Mouse (Mus musculus): ENCODE measurements around the gene Evi5. TPM values are rescaled to one million over a fixed set of nuclear protein-coding genes. Genes with fewer than 3 reads are reported as not detected.

The Evi5 gene
- polyA plus RNA-seq, 1 experiment from 2014 or later = 67.3 TPM

DNA sequence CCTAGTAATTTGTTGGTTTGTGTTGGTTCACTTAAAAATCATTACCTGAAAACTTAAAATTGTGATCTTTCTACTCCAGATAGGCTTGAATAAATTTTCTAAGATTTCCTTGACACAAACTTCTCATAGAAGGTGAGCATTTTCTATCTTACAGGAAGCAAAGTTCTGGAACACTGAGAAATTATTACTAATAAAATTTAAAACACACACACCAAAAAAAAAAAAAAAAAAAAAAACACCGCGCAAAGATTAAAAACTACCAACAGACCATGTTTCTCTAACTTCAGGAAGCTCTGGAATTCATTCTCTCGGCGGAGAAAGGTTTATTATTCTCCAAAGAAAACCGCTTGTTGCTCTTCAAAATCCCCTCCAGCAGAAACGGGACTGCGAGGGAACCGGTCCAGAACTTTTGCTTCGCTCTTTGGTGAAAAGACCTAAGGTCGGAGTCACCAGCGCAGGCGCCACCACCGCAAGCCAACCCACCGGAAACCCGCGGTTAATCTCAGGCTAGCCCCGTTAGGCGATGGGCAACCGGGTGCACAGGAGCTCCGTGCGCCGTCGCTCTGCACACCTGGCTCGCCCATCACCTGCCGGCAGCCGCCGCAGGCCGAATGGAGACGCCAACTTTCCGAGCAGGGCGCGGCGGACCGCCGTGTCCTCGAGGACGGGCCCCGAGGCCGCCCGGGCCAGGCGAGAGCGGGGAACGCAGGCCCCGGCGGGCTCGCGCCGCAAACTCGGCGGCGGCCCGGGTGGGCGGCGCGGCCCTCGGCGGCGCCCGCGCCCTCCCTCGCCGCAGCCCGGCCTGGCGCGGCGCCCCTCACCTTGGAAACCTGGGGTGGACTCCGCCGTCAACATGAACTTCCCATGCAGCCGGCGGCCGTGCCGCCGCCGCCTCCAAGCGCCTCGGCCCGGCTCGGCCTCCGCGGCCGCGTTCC, 6.7 kb downstream of the Evi5 start:
- H3K36me3 ChIP-seq = no peaks in the 10 kb centered on the region
- peak overlapping the region; percentile 87 for H3K9ac ChIP-seq
- peak overlapping the region; percentile 77 for H3K4me3 ChIP-seq
- H3K27me3 ChIP-seq = no peaks in the 10 kb centered on the region
- peak overlapping the region; percentile 72 for H3K4me2 ChIP-seq
- under 1% methylated on average over 82 of the region's 82 CpGs for WGBS
- peak overlapping the region; percentile 96 for H3K27ac ChIP-seq
- peak; percentile 71 for ATAC-seq (ENCODE audit: borderline replicate concordance, extremely low read depth, low FRiP score, low TSS enrichment)
- H3K4me1 ChIP-seq = peaks cover 6% of the 10 kb centered on the region; the same call in 1 of the 2 replicates
- no peaks in the 10 kb centered on the region for H3K9me3 ChIP-seq

DNA sequence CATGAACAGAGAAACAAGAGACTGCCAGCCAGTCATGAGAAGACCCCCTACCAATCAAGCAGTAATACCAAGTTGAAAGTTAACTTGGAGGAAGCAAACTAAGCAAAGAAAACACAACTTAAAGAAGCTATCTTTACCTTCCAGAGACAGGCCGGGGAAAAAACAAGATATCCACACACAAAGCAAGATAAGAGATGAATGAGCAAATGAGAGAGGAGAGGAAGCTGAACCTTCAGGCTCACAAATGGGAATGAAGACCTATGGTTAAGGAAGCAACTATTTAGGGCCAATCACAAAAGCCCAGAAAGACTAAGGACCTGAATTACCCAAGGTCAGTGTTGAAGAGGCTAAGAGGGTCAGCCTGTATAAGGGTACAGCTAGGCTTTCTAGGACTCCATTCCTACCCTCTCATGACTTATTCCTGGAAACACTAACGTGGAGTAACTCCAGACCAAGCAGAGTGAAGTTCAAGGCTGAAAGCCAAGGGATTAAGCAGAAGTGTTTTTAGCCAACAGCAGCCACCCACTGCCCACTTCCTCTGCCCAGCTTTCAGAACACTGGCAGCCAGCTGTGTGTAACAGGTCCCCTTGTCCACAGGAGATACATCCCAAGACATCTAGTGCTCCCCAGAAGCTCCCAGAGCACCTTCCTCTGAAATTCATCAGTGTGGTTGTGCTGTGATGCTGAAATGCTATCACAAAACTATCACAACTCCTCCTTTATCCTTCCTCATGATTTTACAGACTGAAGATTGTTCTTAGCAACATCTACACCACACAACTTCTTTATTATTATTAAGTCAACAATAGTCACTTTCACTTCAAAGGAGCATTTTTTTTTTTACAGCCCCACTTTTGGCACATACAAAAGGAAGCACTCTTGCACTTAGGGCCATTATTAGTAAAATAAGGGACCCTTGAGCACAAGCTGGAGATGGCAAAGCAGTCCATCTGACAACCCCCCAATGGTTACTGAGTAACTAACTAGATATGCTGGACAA, 8.5 kb downstream of the Evi5 start:
- ATAC-seq (ENCODE audit: borderline replicate concordance, extremely low read depth, low FRiP score, low TSS enrichment) = no peak
- Histone ChIP-seq H3K4me2 (peak overlapping the region; percentile 7; the same call in 1 of the 2 replicates), H3K36me3 (no peaks in the 10 kb centered on the region), H3K9ac (no peak overlapping the region), H3K27ac (no peak overlapping the region), H3K9me3 (no peaks in the 10 kb centered on the region), H3K4me3 (no peak overlapping the region), H3K27me3 (no peaks in the 10 kb centered on the region), H3K4me1 (peaks cover 6% of the 10 kb centered on the region; the same call in 1 of the 2 replicates)
- 42% methylated on average over 2 of the region's 2 CpGs for WGBS

GRCm38 (mm10) chr5:107863971-107864370, 10.9 kb downstream of the Evi5 start:
- H3K4me1 ChIP-seq = peaks cover 6% of the 10 kb centered on the region; the same call in 1 of the 2 replicates

DNA sequence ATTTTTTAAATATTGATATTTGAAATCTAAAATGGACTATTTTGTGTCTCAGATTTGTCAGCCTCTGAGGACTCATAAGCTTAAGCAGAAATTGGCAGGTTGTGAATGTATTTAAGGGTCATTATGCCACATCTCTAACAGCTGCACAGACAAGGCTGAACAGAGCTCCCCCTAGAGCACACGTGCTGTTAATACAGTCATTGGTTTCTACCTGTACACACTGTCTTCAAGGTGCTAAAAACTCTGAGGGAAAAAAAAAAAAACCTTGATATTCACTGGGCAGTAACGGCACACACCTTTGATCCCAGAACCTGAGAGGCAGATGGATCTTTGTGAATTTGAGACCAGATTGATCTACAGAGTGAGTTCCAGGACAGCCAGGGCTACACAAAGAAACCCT, 15.9 kb downstream of the Evi5 start:
- H3K4me2 ChIP-seq = no peak overlapping the region
- ATAC-seq (ENCODE audit: borderline replicate concordance, extremely low read depth, low FRiP score, low TSS enrichment) = no peak
- peaks cover 9% of the 10 kb centered on the region for H3K4me1 ChIP-seq
- no peaks in the 10 kb centered on the region for H3K27me3 ChIP-seq
- H3K9me3 ChIP-seq = no peaks in the 10 kb centered on the region
- WGBS = 48% methylated on average over 2 of the region's 2 CpGs
- H3K36me3 ChIP-seq = no peaks in the 10 kb centered on the region
- no peak overlapping the region for H3K4me3 ChIP-seq
- H3K27ac ChIP-seq = no peak overlapping the region
- H3K9ac ChIP-seq = no peak overlapping the region

More at GRCm38 (mm10) chr5:107863971-107864370, 10.9 kb downstream of the Evi5 start:
- no peaks in the 10 kb centered on the region for H3K9me3 ChIP-seq
- H3K9ac ChIP-seq = no peak overlapping the region
- no peaks in the 10 kb centered on the region for H3K36me3 ChIP-seq
- H3K4me2 ChIP-seq = no peak overlapping the region
- H3K27me3 ChIP-seq = no peaks in the 10 kb centered on the region
- ATAC-seq (ENCODE audit: borderline replicate concordance, extremely low read depth, low FRiP score, low TSS enrichment) = no peak
- H3K27ac ChIP-seq = no peak overlapping the region
- H3K4me3 ChIP-seq = no peak overlapping the region
- 67% methylated on average over 3 of the region's 3 CpGs for WGBS

- ATAC-seq (ENCODE audit: borderline replicate concordance, extremely low read depth, low FRiP score, low TSS enrichment) = no peak
- Histone ChIP-seq H3K36me3 (no peaks in the 10 kb centered on the region), H3K27me3 (no peaks in the 10 kb centered on the region), H3K4me1 (peaks cover 14% of the 10 kb centered on the region), H3K27ac (no peak overlapping the region), H3K9me3 (no peaks in the 10 kb centered on the region), H3K9ac (no peak overlapping the region), H3K4me3 (no peak overlapping the region), H3K4me2 (no peak overlapping the region)
- 67% methylated on average over 2 of the region's 2 CpGs for WGBS
Measured at GRCm38 (mm10) chr5:107855546-107855945, 19.4 kb downstream of the Evi5 start.

GRCm38 (mm10) chr5:107854556-107854955, 20.4 kb downstream of the Evi5 start:
- H3K4me1 ChIP-seq = peaks cover 14% of the 10 kb centered on the region
- no peak overlapping the region for H3K4me2 ChIP-seq
- H3K4me3 ChIP-seq = no peak overlapping the region
- no peak; the same call in 1 of the 2 replicates for ATAC-seq (ENCODE audit: borderline replicate concordance, extremely low read depth, low FRiP score, low TSS enrichment)
- WGBS = 65% methylated on average over 3 of the region's 3 CpGs
- no peaks in the 10 kb centered on the region for H3K27me3 ChIP-seq
- peaks cover 3% of the 10 kb centered on the region; the same call in 1 of the 2 replicates for H3K9me3 ChIP-seq
- 0 out of 2 replicates have a peak overlapping the region, but pooled peaks have one; percentile 67 for H3K27ac ChIP-seq
- no peak overlapping the region for H3K9ac ChIP-seq
- no peaks in the 10 kb centered on the region for H3K36me3 ChIP-seq

- 18% methylated on average over 6 of the region's 6 CpGs for WGBS
- H3K36me3 ChIP-seq = no peaks in the 10 kb centered on the region
- H3K9ac ChIP-seq = peak overlapping the region; percentile 17; the same call in 1 of the 2 replicates
- peak overlapping the region; percentile 67 for H3K27ac ChIP-seq
- H3K27me3 ChIP-seq = no peaks in the 10 kb centered on the region
- peaks cover 14% of the 10 kb centered on the region for H3K4me1 ChIP-seq
- ATAC-seq (ENCODE audit: borderline replicate concordance, extremely low read depth, low FRiP score, low TSS enrichment) = peak; percentile 87; the same call in 1 of the 2 replicates
- peak overlapping the region; percentile 33 for H3K4me2 ChIP-seq
- peaks cover 3% of the 10 kb centered on the region; the same call in 1 of the 2 replicates for H3K9me3 ChIP-seq
- H3K4me3 ChIP-seq = no peak overlapping the region
Measured at GRCm38 (mm10) chr5:107853807-107854206, 21.1 kb downstream of the Evi5 start.

DNA sequence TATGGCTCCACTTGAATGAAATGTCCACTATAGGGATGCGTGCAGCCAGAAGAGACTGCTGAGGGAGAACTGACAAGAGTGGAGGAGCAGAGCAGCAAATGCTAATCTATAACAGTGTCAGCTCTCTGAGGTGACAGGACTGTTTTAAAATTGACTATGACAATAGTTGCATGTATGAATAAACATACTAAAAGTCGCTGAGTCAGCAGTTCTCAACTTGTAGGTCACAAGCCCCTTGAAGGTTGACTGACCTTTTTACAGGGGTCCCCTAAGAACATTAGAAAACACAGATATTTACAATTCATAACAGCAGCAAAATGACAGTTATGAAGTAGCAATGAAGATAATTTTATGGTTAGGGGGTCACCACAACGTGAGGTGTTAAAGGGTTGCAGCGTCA, 25.9 kb downstream of the Evi5 start:
- Histone ChIP-seq H3K4me1 (peaks cover 10% of the 10 kb centered on the region), H3K4me3 (no peak overlapping the region), H3K9me3 (peaks cover 3% of the 10 kb centered on the region; the same call in 1 of the 2 replicates), H3K27ac (no peak overlapping the region), H3K36me3 (no peaks in the 10 kb centered on the region), H3K4me2 (no peak overlapping the region), H3K9ac (no peak overlapping the region), H3K27me3 (no peaks in the 10 kb centered on the region)
- ATAC-seq (ENCODE audit: borderline replicate concordance, extremely low read depth, low FRiP score, low TSS enrichment) = no peak
- 79% methylated on average over 4 of the region's 4 CpGs for WGBS

GRCm38 (mm10) chr5:107847817-107848216, 27.1 kb downstream of the Evi5 start:
- Histone ChIP-seq H3K27ac (no peak overlapping the region), H3K4me1 (peaks cover 5% of the 10 kb centered on the region; the same call in 1 of the 2 replicates), H3K9ac (no peak overlapping the region), H3K27me3 (no peaks in the 10 kb centered on the region), H3K36me3 (no peaks in the 10 kb centered on the region), H3K4me2 (no peak overlapping the region), H3K4me3 (no peak overlapping the region), H3K9me3 (peaks cover 3% of the 10 kb centered on the region; the same call in 1 of the 2 replicates)
- no peak for ATAC-seq (ENCODE audit: borderline replicate concordance, extremely low read depth, low FRiP score, low TSS enrichment)
- WGBS = 79% methylated on average over 2 of the region's 2 CpGs

GRCm38 (mm10) chr5:107847349-107847748, 27.6 kb downstream of the Evi5 start:
- no peak overlapping the region for H3K4me2 ChIP-seq
- WGBS = 67% methylated on average over 5 of the region's 5 CpGs
- no peak overlapping the region for H3K9ac ChIP-seq
- H3K9me3 ChIP-seq = peaks cover 3% of the 10 kb centered on the region; the same call in 1 of the 2 replicates
- H3K27ac ChIP-seq = no peak overlapping the region
- no peak for ATAC-seq (ENCODE audit: borderline replicate concordance, extremely low read depth, low FRiP score, low TSS enrichment)
- no peak overlapping the region for H3K4me3 ChIP-seq
- peaks cover 5% of the 10 kb centered on the region; the same call in 1 of the 2 replicates for H3K4me1 ChIP-seq
- no peaks in the 10 kb centered on the region for H3K27me3 ChIP-seq
- no peaks in the 10 kb centered on the region for H3K36me3 ChIP-seq

DNA sequence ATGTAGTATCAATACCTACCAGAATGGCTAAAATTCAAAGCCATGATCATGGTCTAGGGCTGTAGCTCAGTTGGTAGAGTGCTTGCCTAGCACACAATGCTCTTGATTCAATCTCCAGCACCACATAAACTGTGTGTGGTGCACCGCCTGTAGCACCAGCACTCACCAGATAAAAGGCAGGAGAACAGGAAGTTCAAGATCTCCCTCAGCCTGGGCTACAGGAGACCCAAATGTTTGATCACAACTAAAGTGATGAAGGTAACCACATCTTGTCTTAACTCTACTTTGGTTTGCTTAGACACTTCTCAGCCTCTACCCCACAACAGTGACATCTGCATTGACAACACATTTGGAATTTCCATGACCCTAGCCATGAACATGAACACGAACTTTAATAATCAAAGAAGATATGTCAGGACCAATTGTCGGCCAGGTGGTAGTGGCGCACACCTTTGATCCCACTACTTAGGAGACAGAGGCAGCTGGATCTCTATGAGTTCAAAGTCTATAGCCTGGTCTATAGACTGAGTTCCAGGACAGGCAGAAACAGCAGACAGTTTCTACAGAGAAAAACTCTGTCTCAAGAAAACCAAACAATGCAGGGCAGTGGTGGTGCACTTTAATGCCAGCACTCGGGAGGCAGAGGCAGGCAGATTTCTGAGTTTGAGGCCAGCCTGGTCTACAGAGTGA, 34.2 kb downstream of the Evi5 start:
- 89% methylated on average over 5 of the region's 5 CpGs for WGBS
- H3K36me3 ChIP-seq = peaks cover 5% of the 10 kb centered on the region; the same call in 1 of the 2 replicates
- H3K27ac ChIP-seq = no peak overlapping the region
- H3K9ac ChIP-seq = no peak overlapping the region
- H3K27me3 ChIP-seq = no peaks in the 10 kb centered on the region
- H3K4me1 ChIP-seq = peaks cover 17% of the 10 kb centered on the region
- H3K4me2 ChIP-seq = no peak overlapping the region
- ATAC-seq (ENCODE audit: borderline replicate concordance, extremely low read depth, low FRiP score, low TSS enrichment) = no peak
- H3K9me3 ChIP-seq = no peaks in the 10 kb centered on the region
- no peak overlapping the region for H3K4me3 ChIP-seq

All from lung, embryonic 15.5 days (tissue).